Mouse (Mus musculus): ENCODE results near the gene Cyp4a10. TPM values are rescaled to one million over a fixed set of nuclear protein-coding genes. Genes with fewer than 3 reads are reported as not detected.
"Not testable (repeated sequence)": the region's sequence is repeated elsewhere in the genome, so short reads cannot be mapped to it uniquely, and the experiment has no call there.

Gene Cyp4a10
- not detected for total RNA-seq (2021)
- long read RNA-seq, experiment 1: 0 reads
- long read RNA-seq, experiment 2: 0 reads

DNA sequence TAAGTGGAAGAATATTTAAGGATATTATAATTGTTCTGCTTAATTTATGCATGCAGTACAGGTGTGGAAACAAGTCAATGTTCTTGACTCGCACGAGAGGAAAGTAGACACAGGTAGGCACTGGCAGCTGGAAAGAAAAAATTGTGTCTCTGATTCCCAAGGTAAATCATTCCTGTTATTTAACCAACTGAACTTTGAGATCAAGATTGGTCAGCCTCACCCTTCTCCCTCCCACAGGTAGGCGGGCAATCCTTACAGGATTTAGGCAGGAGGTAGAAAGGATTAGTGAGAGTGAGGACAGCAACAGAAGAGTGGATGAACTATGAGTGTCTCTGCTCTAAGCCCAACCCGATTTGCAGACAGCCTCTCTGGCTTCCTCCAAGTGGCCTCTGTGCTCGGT is at the start of gene Cyp4a10:
Gene Cyp4a10 (plus strand): TSS at position 265 of the 400 bp plus-strand sequence.
- DNase-seq (ENCODE audit: low spot score in 2 of 2): not testable (repeated sequence)

GRCm38 (mm10) chr4:115473585-115473984 is 44.5 kb upstream of the Cyp4a10 start:
- intact Hi-C loops (cut with DNase I); DNase-seq (ENCODE audit: low spot score in 2 of 2): not testable (repeated sequence)

More for the DNA sequence above, at the start of gene Cyp4a10:
- intact Hi-C loops (cut with DNase I): not testable (repeated sequence)

DNA sequence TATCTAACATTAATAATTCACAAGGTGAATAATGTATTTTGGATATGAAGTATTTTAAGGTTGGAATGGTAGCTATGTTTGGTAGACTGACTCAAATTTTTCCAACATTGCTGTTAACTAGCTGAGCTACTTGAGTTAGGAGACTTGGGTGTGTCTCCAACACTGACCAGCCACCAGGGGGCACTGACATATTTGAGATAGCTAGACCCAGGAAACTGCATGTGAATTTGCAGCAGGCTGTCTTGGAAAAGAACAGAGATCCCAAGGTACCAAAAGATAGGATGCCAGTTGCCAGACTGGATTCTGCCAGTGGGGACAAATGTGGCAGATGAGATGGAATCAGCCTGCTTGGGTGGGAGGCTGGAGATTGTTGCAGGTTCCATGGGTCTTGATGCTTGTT is 42.0 kb upstream of the Cyp4a10 start:
- DNase-seq (ENCODE audit: low spot score in 2 of 2): peak in 1 of 2 experiments; percentile 4
- intact Hi-C loops (cut with DNase I): not testable (repeated sequence)

DNA sequence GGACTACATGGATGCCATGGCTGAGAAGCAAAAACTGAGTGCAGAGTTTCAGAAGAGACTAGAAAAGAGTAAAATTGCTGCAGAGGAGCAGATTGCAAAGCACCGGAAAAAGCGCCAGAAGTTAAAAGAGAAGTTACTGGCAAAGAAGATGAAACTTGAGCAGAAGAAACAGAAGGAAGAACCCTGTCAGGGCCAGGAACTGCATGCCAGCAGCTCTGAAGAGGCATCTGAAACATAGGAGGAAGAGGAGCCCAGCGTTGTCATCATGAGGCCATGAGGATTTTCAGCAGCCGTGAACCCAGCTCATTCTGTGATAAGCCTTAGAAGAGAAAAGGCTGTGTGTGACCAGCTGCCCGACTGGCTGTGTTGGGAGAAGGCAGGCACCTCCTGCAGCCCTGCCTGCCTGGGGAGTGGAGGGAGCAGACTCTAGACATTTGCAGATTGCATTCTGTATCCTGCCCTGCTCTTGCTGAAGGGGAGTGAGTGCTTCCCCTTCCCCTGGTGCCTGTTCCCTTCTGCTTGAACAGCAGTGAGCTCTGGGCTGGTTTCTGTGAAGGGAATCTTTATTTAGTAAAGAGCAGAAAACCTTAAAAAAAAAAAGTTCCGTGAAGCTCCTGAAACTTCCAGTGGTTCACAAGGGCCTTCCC is 36.9 kb upstream of the Cyp4a10 start:
- DNase-seq (ENCODE audit: low spot score in 2 of 2): peak in 1 of 2 experiments; percentile 2

GRCm38 (mm10) chr4:115496001-115496400 is 22.1 kb upstream of the Cyp4a10 start, which contains the start of gene Cyp4a14:
Gene Cyp4a14, minus strand, starts transcription at chr4:115496142.
- no peak for DNase-seq (ENCODE audit: low spot score in 2 of 2)
- intact Hi-C loops (cut with DNase I): no loop called here

More for the DNA sequence above, 36.9 kb upstream of the Cyp4a10 start:
- intact Hi-C loops (cut with DNase I): loop anchor here (5.0 kb wide), 1 partner anchor 226 kb away; no protein-coding TSS in a partner anchor

DNA sequence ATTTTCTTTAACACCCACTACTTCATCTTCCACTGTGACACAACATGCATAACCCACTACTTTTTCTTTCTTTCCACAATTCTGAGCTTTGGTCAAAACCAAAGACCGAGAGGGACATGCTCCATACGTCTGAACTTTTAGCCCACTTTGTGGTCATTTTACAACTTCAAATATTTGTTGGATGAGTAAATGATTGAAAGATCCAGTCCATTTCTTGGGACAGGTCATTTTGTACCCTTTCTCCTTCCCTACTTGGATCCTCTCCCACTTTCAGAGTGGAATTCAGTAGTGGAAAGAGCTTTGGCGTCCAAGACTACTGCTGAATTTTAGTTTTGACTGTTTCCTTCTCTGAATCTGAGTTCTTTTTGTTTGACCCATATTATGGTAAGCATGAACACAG is 20.6 kb upstream of the Cyp4a10 start:
- no peak for DNase-seq (ENCODE audit: low spot score in 2 of 2)
- intact Hi-C loops (cut with DNase I): no loop called here

GRCm38 (mm10) chr4:115513964-115514363 is 4.1 kb upstream of the Cyp4a10 start:
- intact Hi-C loops (cut with DNase I); DNase-seq (ENCODE audit: low spot score in 2 of 2): not testable (repeated sequence)

- DNase-seq (ENCODE audit: low spot score in 2 of 2): no peak
- intact Hi-C loops (cut with DNase I): no loop called here
These were observed 1.4 kb downstream of the Cyp4a10 start for GRCm38 (mm10) chr4:115519444-115519843.

- DNase-seq (ENCODE audit: low spot score in 2 of 2): no peak
- intact Hi-C loops (cut with DNase I): no loop called here
These were observed 3.7 kb downstream of the Cyp4a10 start for GRCm38 (mm10) chr4:115521766-115522165.

GRCm38 (mm10) chr4:115545101-115545500 is 27.0 kb downstream of the Cyp4a10 start:
- DNase-seq (ENCODE audit: low spot score in 2 of 2): no peak
- intact Hi-C loops (cut with DNase I): no loop called here

GRCm38 (mm10) chr4:115546141-115546828 is 28.2 kb downstream of the Cyp4a10 start:
- no peak for DNase-seq (ENCODE audit: low spot score in 2 of 2)
- intact Hi-C loops (cut with DNase I): no loop called here

DNA sequence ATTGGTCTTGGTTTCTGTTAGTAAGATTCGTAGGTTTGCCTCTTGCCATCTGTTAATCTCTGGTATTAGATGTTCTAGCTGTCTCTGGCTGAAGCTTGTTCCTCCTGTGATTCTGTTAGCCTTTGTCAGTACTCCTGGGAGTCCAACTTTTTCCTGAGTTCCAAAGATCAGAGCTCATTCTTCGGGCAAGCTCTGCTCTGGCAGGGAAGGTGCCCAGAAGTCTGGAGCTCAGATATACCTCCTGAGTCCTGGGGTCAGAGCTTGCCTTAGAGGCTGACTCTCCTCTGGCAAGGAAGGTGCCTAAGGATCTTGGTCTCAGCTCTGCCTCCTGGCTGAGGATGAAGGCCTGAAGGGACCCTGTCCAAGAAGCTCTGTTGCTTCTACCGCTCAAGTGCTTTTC is 34.7 kb downstream of the Cyp4a10 start:
- no peak for DNase-seq (ENCODE audit: low spot score in 2 of 2)
- intact Hi-C loops (cut with DNase I): no loop called here

DNA sequence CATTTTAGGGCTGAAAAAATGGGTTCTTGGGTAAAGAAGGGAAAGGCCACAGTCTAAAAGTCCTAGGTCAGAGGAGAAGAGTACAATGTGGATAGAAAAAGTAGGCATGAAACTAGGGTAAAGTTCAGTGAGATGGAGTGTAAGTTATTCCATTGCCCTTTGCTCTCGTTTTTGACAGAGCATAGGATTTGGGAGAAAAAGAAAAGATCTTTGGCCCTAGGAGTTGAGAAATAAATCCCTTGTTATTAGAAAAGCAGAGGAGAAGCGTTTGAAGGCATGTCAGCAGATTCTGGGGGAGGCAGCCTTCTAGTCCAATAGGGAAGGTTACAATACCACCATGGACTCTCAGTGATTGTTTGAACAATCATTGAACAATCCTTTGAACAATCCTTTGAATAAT is 37.4 kb downstream of the Cyp4a10 start:
- DNase-seq (ENCODE audit: low spot score in 2 of 2): no peak
- intact Hi-C loops (cut with DNase I): no loop called here

- intact Hi-C loops (cut with DNase I): no loop called here
These were observed 39.9 kb downstream of the Cyp4a10 start for GRCm38 (mm10) chr4:115557861-115558561.

DNA sequence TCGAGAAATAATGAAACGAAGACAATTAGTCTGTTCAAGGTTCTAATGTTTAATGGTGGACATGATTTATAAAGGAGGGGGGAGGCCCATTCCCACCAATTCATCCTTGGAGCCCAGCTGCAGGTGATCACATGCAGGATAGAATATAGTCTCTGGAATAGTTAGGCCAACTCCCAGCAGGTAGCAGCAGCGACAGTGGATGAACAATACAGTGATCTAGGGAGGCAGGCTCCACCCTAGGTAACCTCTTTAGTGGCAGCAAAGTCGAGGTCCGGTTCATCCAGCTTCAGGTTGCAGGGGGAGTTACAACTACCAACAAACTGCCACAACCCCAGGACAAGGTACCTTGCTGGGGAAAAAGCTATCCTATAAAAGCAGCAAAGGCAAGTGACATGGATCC is 43.2 kb downstream of the Cyp4a10 start:
- DNase-seq (ENCODE audit: low spot score in 2 of 2); intact Hi-C loops (cut with DNase I): not testable (repeated sequence)

More at GRCm38 (mm10) chr4:115557861-115558561, 39.9 kb downstream of the Cyp4a10 start:
- no peak for DNase-seq (ENCODE audit: low spot score in 2 of 2)

DNA sequence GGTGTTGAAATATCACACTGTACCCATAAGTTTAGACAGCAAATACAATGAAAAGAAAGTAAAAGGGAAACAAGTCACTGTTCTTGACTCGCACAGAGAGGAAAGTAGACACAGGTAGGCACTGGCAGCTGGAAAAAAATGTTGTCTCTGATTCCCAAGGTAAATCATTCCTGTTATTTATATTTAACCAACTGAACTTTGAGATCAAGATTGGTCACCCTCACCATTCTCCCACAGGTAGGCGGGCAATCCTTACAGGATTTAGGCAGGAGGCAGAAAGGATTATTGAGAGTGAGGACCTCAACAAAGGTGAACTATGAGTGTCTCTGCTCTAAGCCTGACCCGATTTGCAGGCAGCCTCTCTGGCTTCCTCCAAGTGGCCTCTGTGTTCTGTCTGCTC is 45.3 kb downstream of the Cyp4a10 start, which contains the start of gene Cyp4a31:
Gene Cyp4a31 (plus strand): TSS at position 249 of the 400 bp plus-strand sequence.
- intact Hi-C loops (cut with DNase I): no loop called here
- no peak for DNase-seq (ENCODE audit: low spot score in 2 of 2)

- DNase-seq (ENCODE audit: low spot score in 2 of 2); intact Hi-C loops (cut with DNase I): not testable (repeated sequence)
These were observed 46.6 kb downstream of the Cyp4a10 start for GRCm38 (mm10) chr4:115564469-115565225.

GRCm38 (mm10) chr4:115575255-115575654 is 57.2 kb downstream of the Cyp4a10 start:
- intact Hi-C loops (cut with DNase I): no loop called here
- DNase-seq (ENCODE audit: low spot score in 2 of 2): no peak

GRCm38 (mm10) chr4:115575776-115576175 is 57.7 kb downstream of the Cyp4a10 start:
- DNase-seq (ENCODE audit: low spot score in 2 of 2): no peak
- intact Hi-C loops (cut with DNase I): no loop called here

All from left cerebral cortex, postnatal 14 days (tissue).